Mouse (Mus musculus): ENCODE measurements around the gene 5330417C22Rik. TPM values are rescaled to one million over a fixed set of nuclear protein-coding genes. Genes with fewer than 3 reads are reported as not detected.
"Not testable (repeated sequence)": the region's sequence is repeated elsewhere in the genome, so short reads cannot be mapped to it uniquely, and the experiment has no call there.

The 5330417C22Rik gene
- polyA plus RNA-seq (2012; rRNA removed): 1.7 and 1.8 TPM in 2 replicates

DNA sequence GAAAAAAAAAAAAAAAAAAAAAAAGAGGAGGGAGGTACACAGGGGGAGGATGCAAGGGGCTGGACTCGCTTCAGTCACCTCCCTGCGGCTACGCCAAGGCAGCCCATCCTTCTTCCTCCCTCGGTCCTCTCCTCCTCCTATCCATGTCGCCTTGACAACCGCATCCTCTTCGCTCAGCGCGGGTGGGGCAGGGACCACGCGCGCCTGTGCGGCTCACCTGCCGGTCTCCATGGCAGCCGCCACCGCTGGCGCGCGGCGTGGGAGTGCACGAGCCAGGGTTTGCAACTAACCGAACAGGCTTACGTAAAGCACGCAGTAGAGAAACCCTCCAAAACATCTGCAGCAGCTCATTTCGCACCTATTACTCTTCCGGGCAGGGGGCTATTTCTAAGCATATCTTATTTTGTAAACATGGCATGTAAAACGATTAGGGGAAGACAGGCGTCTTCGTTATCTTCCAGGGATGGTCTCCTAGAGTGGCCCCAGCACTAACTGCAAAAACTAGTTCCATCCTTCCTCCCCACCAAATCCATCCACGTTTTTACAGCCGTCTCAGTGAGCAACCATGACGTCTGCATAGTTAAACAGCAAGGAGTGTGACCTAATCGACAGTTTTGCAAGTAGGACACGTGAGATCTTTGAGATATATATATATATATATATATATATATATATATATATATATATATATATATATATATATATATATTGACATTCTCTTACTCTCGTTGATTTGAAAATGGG lies at the start of gene 5330417C22Rik:
5330417C22Rik (minus strand) TSS at position 20 of the 744 bp plus-strand sequence.
- no peaks in the 10 kb centered on the region; the same call in 1 of the 2 replicates for H3K27me3 ChIP-seq (ENCODE audit: control insufficient read depth, insufficient read depth, low read length)
- TF ChIP-seq CTCF (IDR thresholded peaks at IDR 0.05; ENCODE audit: borderline replicate concordance, control insufficient read depth, extremely low read depth, insufficient read depth, low read length, poor library complexity) (peak; percentile 34; the same call in 1 of the 2 replicates), POLR2A (IDR thresholded peaks at IDR 0.05; ENCODE audit: control insufficient read depth, extremely low read depth, insufficient read depth, low read length, poor library complexity) (no peak)
- WGBS: 1% methylated on average over 35 of the region's 35 CpGs

DNA sequence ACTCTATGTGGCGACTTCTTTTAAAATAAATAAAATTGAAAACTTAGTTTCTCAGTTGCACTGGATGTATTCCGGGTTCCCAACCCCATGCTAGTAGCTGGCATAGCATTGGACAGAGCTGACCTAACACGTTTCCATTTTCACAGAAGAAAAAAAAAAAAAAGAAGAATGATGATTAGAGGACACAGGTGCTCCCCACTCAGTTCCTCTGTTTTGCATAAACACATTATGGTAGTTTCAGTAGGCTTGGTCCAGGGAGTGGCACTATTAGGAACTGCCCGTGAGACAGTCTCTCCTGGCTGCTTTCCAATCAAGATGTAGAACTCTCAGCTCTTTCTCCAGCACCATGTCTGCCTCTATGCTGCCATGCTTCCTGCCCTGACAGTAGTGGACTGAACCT lies 48.2 kb upstream of the 5330417C22Rik start:
- Histone ChIP-seq H3K36me3 (ENCODE audit: control insufficient read depth, insufficient read depth, low read length) (no peaks in the 10 kb centered on the region), H3K4me3 (ENCODE audit: control insufficient read depth, insufficient read depth, low read length) (no peak overlapping the region), H3K27ac (ENCODE audit: control insufficient read depth, insufficient read depth, low read length) (no peak overlapping the region), H3K27me3 (ENCODE audit: control insufficient read depth, insufficient read depth, low read length) (no peaks in the 10 kb centered on the region), H3K4me1 (replicated peaks; ENCODE audit: control insufficient read depth, insufficient read depth, low read length) (no peaks in the 10 kb centered on the region)
- 81% methylated on average over 4 of the region's 4 CpGs for WGBS
- no peak for DNase-seq
- TF ChIP-seq POLR2A (IDR thresholded peaks at IDR 0.05; ENCODE audit: control insufficient read depth, extremely low read depth, insufficient read depth, low read length, poor library complexity): no peak
- TF ChIP-seq CTCF (IDR thresholded peaks at IDR 0.05; ENCODE audit: borderline replicate concordance, control insufficient read depth, extremely low read depth, insufficient read depth, low read length, poor library complexity): no peak

More for the DNA sequence above, at the start of gene 5330417C22Rik:
- Histone ChIP-seq H3K27ac (ENCODE audit: control insufficient read depth, insufficient read depth, low read length) (no peak within 1 kb of the TSS), H3K36me3 (ENCODE audit: control insufficient read depth, insufficient read depth, low read length) (no peaks in the 10 kb centered on the region), H3K4me3 (ENCODE audit: control insufficient read depth, insufficient read depth, low read length) (no peak within 1 kb of the TSS), H3K4me1 (replicated peaks; ENCODE audit: control insufficient read depth, insufficient read depth, low read length) (peaks cover 4% of the 10 kb centered on the region; the same call in 1 of the 2 replicates)
- peak; percentile 57 for DNase-seq

DNA sequence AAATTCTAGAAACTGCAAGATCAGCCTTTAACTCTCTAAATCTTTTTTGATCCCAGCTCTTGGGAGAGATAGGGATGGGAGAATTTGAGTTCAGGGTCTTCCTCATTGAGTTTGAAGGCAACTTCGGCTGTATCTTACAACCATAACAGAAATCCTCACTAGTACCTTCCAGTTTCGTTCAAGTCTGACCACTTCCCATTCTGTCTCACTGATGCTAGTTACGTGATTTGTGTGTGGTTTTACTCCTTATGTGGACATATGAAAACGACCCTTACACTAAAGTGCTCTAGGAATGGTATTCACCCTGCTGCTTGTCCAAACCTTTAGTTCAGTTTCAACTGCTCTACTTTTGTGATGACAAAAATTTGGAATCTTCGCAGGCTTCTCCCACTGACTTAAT lies 37.7 kb upstream of the 5330417C22Rik start:
- Histone ChIP-seq H3K4me3 (ENCODE audit: control insufficient read depth, insufficient read depth, low read length) (no peak overlapping the region), H3K36me3 (ENCODE audit: control insufficient read depth, insufficient read depth, low read length) (no peaks in the 10 kb centered on the region), H3K27me3 (ENCODE audit: control insufficient read depth, insufficient read depth, low read length) (no peaks in the 10 kb centered on the region), H3K4me1 (replicated peaks; ENCODE audit: control insufficient read depth, insufficient read depth, low read length) (peaks cover 4% of the 10 kb centered on the region), H3K27ac (ENCODE audit: control insufficient read depth, insufficient read depth, low read length) (no peak overlapping the region)
- no peak for DNase-seq
- WGBS: 62% methylated on average over 5 of the region's 5 CpGs
- TF ChIP-seq POLR2A (IDR thresholded peaks at IDR 0.05; ENCODE audit: control insufficient read depth, extremely low read depth, insufficient read depth, low read length, poor library complexity): no peak
- TF ChIP-seq CTCF (IDR thresholded peaks at IDR 0.05; ENCODE audit: borderline replicate concordance, control insufficient read depth, extremely low read depth, insufficient read depth, low read length, poor library complexity): no peak

DNA sequence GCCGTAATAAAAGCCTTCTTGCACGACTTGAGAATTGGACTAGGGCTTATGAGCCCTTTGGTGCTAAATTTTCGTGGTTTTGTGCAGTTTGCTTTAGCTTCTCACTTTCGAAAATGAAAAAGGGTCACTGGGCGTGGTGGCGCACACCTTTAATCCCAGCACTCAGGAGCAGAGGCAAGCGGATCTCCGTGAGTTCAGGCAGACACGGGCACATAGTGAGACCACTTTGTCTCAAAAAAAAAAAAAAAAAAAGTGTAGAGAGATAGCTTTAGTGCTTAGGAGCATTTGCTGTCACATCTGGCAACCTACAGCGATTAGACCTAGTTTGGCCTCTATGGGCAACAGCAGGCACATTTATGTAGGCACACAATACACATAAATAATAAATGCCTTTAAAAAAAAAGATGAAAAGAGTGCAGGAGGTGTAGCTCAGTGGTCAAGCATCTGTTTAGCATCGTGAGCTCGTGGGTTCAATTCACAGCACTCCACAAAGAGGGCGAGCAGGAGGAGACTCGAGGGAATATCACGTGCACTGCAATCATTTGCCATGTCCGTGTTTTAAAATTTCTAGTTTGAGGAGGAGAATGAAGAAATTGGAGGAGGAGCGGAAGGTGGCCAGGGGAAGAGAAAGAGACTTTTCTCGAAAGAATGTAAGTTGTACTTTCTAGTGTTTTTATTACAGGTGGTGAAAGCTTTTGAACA lies 36.1 kb upstream of the 5330417C22Rik start:
- H3K27ac ChIP-seq (ENCODE audit: control insufficient read depth, insufficient read depth, low read length): no peak overlapping the region

DNA sequence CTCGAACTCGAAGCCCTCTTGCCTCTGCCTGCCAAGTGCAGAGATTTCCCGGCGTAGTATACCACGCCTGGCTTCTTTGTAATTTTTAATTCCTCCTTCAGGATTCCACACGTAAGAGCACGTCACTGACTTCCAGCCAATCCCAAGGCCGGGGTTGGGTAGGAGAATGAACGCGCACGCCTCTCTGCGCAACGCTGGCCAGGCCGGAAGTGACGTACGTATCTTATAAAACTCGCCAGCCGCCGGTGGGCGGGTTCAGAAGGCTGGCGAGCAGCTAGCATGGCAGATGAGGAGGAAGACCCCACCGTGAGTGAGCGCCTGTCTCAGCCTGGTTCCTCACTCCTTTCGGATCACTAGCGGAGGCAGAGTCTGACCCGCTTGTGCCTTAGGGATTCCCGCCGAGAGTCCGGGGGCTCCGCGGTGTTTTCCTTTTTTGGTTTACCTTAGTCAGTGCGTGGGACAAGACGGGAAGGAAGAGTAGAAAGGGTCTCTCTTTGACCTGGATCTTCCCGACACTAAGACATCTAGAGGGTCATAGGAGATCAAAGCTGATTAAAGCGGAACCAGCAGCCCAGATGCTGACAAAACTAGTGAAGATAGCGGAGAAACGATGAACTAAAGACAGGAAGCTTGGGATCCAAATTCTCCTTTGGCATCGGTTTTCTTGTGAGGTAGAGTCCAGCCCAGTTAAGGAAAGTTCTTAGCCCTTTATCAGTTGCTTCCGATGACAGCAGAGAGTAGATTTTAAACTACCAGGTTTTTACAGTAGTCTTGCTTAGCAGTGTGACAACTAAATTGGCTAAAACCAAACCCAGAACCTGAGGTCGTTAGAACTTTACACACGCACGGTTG lies 35.3 kb upstream of the 5330417C22Rik start, which contains the start of gene Taf13:
Taf13 (plus strand) TSS at position 256 of the 852 bp plus-strand sequence.
- WGBS: under 1% methylated on average over 42 of the region's 42 CpGs
- TF ChIP-seq CTCF (IDR thresholded peaks at IDR 0.05; ENCODE audit: borderline replicate concordance, control insufficient read depth, extremely low read depth, insufficient read depth, low read length, poor library complexity) (0 out of 2 replicates have a peak, but pooled peaks have one; percentile 41), POLR2A (IDR thresholded peaks at IDR 0.05; ENCODE audit: control insufficient read depth, extremely low read depth, insufficient read depth, low read length, poor library complexity) (peak; percentile 100)

More for the DNA sequence above, 36.1 kb upstream of the 5330417C22Rik start:
- peaks cover 4% of the 10 kb centered on the region for H3K4me1 ChIP-seq (replicated peaks; ENCODE audit: control insufficient read depth, insufficient read depth, low read length)
- TF ChIP-seq POLR2A (IDR thresholded peaks at IDR 0.05; ENCODE audit: control insufficient read depth, extremely low read depth, insufficient read depth, low read length, poor library complexity) (no peak), CTCF (IDR thresholded peaks at IDR 0.05; ENCODE audit: borderline replicate concordance, control insufficient read depth, extremely low read depth, insufficient read depth, low read length, poor library complexity) (no peak)
- 37% methylated on average over 18 of the region's 18 CpGs for WGBS
- DNase-seq: no peak
- H3K27me3 ChIP-seq (ENCODE audit: control insufficient read depth, insufficient read depth, low read length): no peaks in the 10 kb centered on the region
- no peaks in the 10 kb centered on the region for H3K36me3 ChIP-seq (ENCODE audit: control insufficient read depth, insufficient read depth, low read length)
- peak overlapping the region; percentile 24 for H3K4me3 ChIP-seq (ENCODE audit: control insufficient read depth, insufficient read depth, low read length)

DNA sequence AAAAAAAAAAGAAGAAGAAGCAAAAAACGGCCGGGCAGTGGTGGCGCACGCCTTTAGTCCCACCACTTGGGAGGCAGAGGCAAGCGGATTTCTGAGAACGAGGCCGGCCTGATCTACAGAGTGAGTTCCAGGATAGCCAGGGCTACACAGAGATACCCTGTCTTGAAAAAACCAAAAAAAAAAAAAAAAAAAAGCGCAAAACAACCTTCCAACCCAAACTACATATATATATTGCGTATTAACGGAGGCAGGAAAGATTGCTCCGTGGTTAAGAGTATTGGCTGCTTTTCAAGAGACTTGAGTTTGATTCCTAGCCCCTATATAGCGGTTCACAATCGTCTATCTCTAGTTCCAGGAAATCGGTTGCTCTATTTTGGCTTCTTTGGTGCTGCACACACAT lies 34.5 kb upstream of the 5330417C22Rik start:
- Histone ChIP-seq H3K36me3 (ENCODE audit: control insufficient read depth, insufficient read depth, low read length) (no peaks in the 10 kb centered on the region), H3K4me3 (ENCODE audit: control insufficient read depth, insufficient read depth, low read length) (no peak overlapping the region), H3K4me1 (replicated peaks; ENCODE audit: control insufficient read depth, insufficient read depth, low read length) (peaks cover 4% of the 10 kb centered on the region), H3K27ac (ENCODE audit: control insufficient read depth, insufficient read depth, low read length) (no peak overlapping the region), H3K27me3 (ENCODE audit: control insufficient read depth, insufficient read depth, low read length) (no peaks in the 10 kb centered on the region)
- TF ChIP-seq CTCF (IDR thresholded peaks at IDR 0.05; ENCODE audit: borderline replicate concordance, control insufficient read depth, extremely low read depth, insufficient read depth, low read length, poor library complexity): no peak
- DNase-seq: no peak
- 85% methylated on average over 14 of the region's 14 CpGs for WGBS

More for the DNA sequence above, 35.3 kb upstream of the 5330417C22Rik start, which contains the start of gene Taf13:
- Histone ChIP-seq H3K27me3 (ENCODE audit: control insufficient read depth, insufficient read depth, low read length) (no peaks in the 10 kb centered on the region), H3K4me3 (ENCODE audit: control insufficient read depth, insufficient read depth, low read length) (peak within 1 kb of the TSS; percentile 65), H3K27ac (ENCODE audit: control insufficient read depth, insufficient read depth, low read length) (no peak within 1 kb of the TSS), H3K4me1 (replicated peaks; ENCODE audit: control insufficient read depth, insufficient read depth, low read length) (peaks cover 4% of the 10 kb centered on the region), H3K36me3 (ENCODE audit: control insufficient read depth, insufficient read depth, low read length) (no peaks in the 10 kb centered on the region)
- DNase-seq: peak; percentile 97

DNA sequence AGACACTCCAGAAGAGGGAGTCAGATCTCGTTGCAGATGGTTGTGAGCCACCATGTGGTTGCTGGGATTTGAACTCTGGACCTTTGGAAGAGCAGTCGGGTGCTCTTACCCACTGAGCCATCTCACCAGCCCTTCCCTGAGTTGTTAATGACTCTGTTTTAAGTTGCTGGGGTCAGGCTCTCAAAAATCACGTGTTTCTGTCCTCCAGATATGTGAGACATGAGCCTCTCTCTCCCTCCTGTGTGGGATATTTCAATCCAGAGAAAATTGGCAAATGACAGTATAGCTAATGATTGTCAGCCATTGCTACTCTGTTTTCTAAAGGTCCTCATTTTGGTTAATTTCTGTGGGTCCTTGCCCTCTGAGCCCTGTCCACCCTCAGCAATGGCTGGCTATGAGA lies 33.3 kb upstream of the 5330417C22Rik start:
- H3K4me1 ChIP-seq (replicated peaks; ENCODE audit: control insufficient read depth, insufficient read depth, low read length); H3K27ac ChIP-seq (ENCODE audit: control insufficient read depth, insufficient read depth, low read length); DNase-seq; H3K4me3 ChIP-seq (ENCODE audit: control insufficient read depth, insufficient read depth, low read length); H3K36me3 ChIP-seq (ENCODE audit: control insufficient read depth, insufficient read depth, low read length); H3K27me3 ChIP-seq (ENCODE audit: control insufficient read depth, insufficient read depth, low read length): not testable (repeated sequence)
- 55% methylated on average over 3 of the region's 3 CpGs for WGBS
